Mouse (Mus musculus): ENCODE data around the gene Lyg1.
A peak's percentile ranks its signal among the peaks of the same experiment; 100 is the strongest.
"Not testable (repeated sequence)": the region's sequence is repeated elsewhere in the genome, so short reads cannot be mapped to it uniquely, and the experiment has no call there.

Lyg1 gene

DNA sequence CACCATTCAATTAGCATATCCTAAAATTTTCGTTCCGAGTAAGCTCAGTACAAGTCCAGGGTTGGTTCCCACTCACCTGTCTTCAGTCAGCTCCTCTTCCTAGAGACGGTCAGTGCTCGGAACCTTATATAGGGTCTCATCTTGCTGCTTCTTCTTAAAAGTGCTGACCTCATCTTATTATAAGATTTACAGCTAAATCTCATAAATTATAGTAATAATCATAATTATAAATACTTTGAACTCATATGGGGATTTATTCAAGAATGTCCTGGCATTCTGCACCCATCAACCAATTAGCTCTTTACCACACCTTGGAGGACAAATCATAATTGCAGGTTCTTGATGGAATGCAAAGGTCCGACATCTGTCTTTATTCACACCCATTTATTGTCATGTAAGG lies at the start of gene Lyg1:
Gene Lyg1, minus strand, starts transcription at position 101 of the 400 bp plus-strand sequence.
- no peak for DNase-seq (ENCODE audit: low read depth in 2 of 2, low spot score in 2 of 2)

DNA sequence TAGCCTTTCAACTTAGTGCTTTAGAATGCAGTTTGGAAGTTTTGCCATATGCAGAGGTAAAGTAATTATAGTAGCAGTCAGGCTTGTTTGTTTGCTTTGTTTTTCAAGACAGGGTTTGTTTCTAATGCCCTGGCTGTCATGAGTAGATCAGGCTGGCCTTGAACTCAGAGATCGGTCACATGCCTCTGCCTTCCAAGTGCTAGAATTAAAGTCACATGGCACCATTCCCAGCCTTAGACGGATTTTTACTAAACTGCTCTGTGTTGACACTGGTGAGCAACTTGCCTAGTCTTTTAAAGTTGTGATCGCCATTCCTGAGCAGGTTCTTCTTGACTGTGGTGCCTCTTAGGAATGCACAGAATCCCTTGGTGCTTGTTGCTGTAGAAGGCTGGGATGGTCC lies 49.2 kb upstream of the Lyg1 start:
- DNase-seq (ENCODE audit: low read depth in 2 of 2, low spot score in 2 of 2): no peak

DNA sequence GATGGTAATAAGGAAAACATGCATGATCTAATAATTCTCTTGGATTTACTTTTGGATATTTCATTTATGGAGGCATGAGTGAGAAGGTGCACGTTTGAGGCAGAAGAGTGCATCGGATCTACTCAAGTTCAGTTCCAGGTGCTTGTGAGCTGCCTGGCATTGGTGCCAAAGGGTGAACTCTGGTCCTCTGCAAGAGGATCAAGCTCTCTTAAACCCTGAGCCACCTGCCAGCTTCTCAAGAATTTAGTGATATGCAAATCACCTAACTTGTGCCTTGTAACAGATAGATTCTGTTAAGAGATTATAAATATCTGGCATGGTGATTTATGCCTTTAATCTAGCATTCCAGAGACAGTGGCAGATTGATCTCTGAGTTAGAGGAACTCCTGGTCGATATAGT lies 45.5 kb upstream of the Lyg1 start:
- DNase-seq (ENCODE audit: low read depth in 2 of 2, low spot score in 2 of 2): no peak

DNA sequence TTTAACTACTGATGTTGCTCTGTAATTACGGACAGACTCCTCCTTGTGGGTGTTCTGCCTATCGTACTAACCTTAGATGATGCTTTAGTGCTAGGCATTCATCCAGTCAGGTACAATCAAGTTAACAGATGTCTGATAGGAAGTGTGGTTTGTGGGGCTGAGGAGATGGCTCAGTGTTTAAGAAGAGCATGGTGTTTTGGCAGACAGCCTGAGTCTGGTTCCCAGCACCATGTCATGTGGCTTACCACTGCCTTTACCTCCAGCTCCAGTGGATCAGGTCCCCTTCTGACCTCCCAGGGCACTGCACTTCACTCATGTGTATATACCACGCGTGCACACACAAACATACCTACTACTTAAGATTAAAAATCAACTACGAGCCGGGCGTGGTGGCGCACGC lies 44.4 kb upstream of the Lyg1 start:
- DNase-seq (ENCODE audit: low read depth in 2 of 2, low spot score in 2 of 2): no peak

DNA sequence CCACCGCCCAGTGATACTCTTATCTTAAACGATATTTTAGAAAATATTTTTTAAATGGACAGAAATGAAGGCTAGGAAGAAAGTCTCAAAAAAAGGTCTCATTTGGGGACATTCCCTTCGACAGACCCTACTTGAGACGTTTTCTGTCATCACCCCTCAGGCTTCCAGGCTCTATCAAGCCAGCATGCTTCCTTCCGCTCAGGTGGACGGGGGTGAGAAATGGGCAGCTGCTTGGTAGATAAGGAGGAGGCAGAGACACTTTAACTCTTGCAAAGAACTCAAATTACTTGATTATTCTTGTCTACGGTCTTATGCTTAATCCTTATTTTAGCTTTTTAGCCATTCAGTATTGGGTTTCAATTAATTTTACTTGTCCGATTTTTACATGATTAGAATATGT lies 43.3 kb upstream of the Lyg1 start:
- DNase-seq (ENCODE audit: low read depth in 2 of 2, low spot score in 2 of 2): no peak

DNA sequence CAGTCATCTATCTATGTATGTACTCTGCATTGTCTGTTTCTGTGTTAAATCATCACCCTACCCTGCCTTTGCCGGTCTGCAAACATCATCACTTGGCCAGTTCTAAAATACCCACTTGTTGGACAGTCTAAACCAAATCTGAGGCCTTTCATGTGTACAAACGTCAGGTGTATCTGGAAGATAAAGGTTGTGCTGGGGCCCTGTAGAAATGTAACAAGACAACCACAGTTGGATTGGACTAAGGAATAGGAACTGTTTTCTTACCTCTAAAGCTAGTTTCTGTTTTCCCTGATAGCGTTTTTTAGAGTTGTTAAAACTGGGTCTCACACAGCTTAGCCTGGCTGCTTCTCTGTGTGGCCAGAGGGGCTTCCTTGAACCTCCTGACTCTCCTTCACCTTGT lies 42.0 kb upstream of the Lyg1 start:
- no peak for DNase-seq (ENCODE audit: low read depth in 2 of 2, low spot score in 2 of 2)

DNA sequence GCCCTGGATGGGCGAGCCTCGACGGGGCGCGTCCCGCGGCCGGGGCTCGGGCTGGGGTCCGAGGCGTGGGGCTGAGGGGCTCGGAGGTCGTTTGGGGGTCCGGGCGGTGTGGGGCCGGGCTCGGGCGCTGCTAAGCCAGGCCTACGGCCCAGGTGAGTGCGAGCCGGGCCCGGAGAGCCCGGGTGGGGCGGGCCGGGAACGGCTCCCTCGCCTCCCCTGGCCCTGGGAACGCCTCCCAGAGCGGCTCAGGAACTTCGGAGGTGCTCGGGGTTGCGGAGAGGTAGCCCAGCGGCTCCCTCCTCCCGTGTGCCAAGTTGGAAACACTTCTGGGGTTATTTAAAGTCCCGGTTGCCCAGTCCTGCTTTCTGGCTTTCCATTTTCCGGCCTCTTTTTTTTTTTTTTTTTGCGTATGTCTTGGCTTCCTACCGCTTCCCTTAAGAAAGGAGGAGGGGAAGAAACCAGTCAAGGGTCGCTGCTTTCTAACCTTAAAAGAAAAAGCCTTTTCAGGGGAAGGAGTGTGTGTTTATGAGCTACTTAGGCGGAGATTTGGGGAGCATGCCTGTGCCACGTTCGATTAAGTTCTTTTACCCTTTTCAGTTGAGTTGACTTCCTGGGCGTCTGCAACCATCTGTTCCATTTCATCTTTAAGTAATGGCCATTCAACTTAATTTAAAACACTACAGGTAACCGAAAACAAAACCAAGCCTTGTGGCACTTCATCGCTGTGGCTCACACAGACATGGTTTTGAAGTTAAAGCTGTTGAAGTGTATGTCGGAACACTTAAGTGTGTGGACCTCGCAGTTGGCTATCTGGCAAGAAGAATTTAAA lies 41.0 kb upstream of the Lyg1 start:
- DNase-seq (ENCODE audit: low read depth in 2 of 2, low spot score in 2 of 2): no peak

DNA sequence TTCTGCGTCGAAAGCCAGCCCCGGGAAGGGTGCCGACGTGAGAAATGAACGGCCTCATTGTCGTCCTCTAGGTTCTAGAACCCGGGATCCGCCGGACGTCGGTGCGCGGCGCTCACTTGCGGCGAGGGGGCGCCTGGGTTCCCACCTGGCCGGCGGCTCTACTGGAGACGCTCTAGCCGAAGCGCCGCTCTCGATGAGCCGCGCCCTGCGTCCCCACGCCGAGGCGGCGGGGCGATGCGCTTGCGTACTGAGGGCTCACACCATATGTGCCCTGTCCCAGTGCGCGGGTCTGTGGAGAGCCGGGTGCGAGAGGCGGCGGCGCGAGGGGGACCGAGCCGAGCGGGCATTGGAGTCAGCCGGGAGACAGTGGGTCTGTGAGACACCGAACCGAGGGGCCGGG lies 40.3 kb upstream of the Lyg1 start, which contains the start of the genes Txndc9 and Eif5b:
Gene Txndc9, minus strand, starts transcription at position 27 of the 400 bp plus-strand sequence.
Gene Eif5b, plus strand, starts transcription at position 144 of the 400 bp plus-strand sequence.
- peak; percentile 86 to 88 for DNase-seq (ENCODE audit: low read depth in 2 of 2, low spot score in 2 of 2)

DNA sequence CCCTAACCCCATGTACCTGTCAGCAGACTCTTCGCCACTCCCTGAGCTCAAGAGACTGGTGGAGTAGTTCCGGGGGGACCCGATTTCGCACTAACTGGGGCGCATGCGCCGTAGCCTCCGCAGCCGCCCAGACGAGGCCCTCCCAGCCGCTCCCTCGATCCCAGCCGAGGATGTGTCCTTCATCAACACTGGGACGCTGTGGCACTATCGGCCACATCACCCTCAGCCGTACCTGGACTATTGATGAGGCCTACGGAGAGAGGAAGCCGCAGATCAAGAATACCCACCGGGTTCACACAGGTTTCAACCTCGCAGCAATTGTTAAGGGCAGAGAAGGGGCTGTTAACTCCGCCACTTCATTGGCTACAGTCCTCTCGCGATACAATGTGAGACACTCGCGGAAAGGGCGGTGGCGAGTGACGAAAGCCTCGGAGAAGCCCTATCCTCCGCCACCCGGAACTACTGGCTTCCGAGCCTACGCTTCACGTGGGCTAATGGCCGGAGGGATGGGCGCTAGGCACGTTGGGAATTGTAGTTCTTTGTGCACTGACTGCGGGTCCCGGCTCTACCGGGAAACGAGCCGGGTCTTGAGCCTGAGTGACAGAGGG lies 39.4 kb upstream of the Lyg1 start:
- DNase-seq (ENCODE audit: low read depth in 2 of 2, low spot score in 2 of 2): peak; percentile 96 to 98

DNA sequence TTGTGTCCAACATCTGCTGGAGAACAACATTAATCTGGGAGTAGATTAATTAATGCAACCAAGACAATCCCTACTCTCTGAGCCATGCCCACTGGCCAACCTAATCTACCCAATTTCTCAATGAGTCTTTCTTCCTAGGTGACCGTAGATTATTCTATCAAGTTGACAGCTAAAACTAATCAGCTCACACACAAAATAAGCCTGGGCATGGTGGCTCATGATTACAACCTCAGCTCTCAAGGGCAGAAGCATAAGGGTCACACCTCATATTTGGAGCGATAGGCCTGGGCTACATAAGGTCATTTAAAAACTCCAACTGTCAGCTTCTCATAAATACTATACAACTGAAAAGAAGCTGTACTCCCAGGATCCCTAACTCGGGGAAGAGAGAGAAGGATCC lies 38.7 kb upstream of the Lyg1 start:
- no peak for DNase-seq (ENCODE audit: low read depth in 2 of 2, low spot score in 2 of 2)

DNA sequence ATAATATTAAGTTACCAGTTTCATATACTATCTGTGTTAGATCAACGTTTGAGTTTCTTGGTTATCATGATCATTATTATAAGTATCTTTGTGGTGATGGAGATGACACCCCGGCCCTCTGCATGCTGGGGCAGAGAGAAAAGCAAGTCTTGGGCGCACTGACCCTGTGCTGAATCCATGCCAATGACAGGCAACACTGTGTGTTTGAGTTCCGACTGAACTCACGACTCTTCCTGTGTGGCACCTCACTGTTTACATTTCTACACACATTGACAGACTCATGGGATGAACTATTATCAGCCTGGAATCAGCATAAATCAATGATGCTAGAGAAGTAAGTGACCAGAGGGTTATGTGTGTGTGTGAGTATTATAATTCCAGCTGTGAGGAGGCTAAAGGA lies 30.3 kb upstream of the Lyg1 start:
- no peak for DNase-seq (ENCODE audit: low read depth in 2 of 2, low spot score in 2 of 2)

DNA sequence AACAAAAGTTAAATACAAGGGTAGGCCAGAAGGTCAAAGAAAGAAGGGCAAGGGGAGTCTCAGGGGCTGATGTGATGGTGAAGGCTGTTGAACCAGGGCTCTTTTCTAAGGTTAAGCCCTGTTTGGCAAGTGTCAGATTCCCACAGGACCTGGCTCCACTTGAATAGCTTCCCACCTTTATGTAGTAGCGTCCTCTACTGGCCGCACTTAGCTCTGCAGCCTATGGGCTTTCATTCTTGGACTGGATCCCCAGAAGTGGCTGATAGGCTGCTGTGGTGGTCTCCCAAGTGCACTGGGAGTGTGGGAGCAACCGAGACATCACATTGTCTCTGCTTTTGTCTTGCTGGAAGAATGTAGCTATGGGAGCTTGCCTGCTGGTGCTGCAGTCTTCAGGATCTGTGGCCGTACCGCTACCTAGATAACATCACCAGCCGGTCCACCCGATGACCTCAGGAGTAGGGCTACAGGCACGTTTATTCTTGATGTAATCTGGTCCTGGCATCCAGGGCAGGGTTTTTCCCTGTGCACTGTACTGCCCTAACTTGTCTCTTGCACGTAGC lies 28.3 kb upstream of the Lyg1 start:
- DNase-seq (ENCODE audit: low read depth in 2 of 2, low spot score in 2 of 2): no peak

DNA sequence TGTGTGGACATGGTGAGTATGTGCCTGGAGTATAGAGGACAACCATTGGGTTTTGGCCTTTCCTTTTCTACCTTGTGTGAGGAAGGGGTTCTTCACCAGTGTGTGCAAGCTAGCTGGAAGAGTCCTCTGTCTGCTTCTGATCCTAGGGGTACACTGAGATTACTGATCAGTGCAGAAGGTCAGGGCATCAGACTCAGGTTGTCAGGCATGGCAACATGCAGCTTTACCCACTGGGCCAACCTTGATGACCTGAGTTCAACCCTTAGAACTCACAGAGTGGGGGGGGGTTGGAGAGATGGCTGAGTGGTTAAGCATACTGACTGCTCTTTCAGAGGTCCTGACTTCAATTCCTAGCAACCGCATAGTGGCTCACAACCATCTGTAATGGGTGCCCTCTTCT lies 26.8 kb upstream of the Lyg1 start:
- no peak for DNase-seq (ENCODE audit: low read depth in 2 of 2, low spot score in 2 of 2)

DNA sequence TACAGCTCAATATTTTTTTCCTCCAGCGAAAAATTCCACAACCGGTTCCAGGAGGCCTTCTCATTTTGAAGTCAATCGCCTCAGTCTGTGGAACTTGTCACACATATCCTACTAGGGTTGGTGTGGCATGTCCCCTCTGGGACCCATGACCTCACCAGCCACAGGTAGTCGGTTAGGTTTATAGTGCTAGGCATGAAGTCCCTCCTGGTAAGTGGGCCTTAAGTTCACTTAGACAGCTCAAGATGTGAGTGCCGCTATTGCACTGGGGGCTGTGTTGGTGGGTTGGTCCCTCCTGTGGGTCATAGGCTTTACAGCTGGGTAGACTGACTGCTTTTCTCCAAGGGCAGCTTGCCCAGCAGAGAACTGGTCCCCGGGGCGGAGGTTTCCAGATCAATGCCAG lies 19.7 kb upstream of the Lyg1 start:
- DNase-seq (ENCODE audit: low read depth in 2 of 2, low spot score in 2 of 2): no peak

DNA sequence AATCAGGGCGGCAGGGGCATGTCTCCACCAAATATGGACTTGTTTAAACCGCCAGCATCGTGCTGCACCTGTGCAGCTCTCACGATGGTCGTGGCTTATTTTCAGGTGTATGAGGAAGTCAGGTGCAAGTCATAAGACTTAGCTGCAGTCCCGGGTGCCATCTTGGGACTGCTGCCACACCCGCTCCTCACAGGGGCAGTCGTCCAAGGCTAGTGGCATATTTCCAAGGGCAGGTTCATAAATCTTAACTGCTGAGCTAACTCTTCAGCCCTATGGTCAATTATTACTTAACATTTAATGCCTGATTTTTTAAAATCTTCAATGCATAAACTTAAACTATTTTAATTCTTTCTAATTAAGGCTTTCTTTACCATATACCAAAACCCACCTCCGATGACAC lies 19.1 kb upstream of the Lyg1 start:
- DNase-seq (ENCODE audit: low read depth in 2 of 2, low spot score in 2 of 2): not testable (repeated sequence)

DNA sequence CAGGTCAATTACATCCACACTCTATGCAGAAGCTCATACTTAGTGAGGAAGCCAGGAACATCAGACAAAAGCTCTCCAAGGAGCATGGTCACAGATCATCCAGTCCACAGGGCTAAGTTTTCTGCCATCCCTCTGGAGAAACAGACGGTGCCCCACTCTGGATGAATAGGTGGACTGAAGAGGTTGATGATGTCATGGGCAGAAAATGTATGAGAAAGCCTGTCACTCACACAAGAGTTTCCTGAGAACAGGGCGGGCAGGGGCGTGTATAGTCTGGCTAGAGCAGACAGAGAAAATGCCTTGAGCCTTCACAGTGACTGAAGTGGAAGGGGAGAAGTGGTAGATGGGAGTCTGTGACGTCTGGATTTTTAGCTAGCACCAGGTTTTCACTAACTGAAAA lies 14.0 kb upstream of the Lyg1 start:
- no peak for DNase-seq (ENCODE audit: low read depth in 2 of 2, low spot score in 2 of 2)

DNA sequence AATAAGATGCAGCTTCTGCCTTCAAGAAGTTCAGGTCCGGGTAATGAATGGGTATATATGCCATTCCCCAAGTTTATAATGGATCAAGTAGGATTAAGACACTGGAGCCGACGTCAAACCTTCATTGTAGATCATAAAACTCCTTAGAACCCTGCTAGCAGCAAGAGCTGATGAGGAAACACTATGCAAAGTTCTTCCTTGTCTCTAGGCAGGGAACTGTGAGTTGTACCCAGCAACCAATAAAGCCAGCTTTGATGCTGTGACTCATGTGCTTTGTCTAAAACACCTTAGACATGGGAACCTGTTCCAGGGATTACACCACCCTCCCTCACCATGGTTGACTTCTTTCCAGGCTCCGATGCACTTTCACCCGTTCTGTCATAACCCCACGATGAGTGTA lies 11.2 kb upstream of the Lyg1 start:
- no peak for DNase-seq (ENCODE audit: low read depth in 2 of 2, low spot score in 2 of 2)

DNA sequence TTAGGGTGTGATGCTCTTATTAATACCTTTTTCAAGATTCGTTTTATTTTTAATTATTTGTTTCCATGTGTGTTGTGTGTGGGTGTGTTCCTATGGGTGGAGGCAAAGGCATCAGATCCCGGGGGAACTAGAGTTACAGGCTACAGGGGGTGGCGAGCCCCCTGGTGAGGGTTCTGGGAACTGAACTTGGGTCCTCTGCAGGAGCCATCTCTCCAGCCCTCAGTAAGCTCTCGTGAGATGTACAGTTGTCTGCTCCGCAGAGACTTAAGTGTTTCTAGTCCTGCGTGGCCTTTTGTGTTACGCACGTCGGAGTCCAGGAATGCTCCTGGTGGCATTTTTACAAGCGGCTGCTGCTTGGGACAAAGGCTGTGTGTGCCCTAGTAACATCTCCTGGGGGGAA lies 8.0 kb upstream of the Lyg1 start:
- DNase-seq (ENCODE audit: low read depth in 2 of 2, low spot score in 2 of 2): no peak

DNA sequence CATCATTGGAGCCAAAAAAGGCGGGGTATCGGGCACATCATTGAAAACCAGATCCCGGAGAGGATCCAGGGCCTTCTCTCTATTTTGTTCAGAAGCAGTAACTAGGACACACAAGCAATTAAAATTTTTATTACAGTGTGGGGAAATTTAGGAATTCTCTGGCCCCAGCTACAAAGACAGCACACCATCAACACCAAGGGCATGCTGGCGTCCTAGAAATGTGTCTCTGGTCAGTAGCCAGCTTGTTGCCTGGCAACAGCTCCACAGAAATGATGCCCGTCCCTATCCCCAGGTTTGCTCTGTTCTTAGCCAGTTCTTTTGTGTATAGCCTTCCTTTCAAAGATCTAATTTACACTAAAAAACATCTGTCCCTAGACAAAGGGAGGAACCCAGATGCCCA lies 1.9 kb upstream of the Lyg1 start:
- no peak for DNase-seq (ENCODE audit: low read depth in 2 of 2, low spot score in 2 of 2)

DNA sequence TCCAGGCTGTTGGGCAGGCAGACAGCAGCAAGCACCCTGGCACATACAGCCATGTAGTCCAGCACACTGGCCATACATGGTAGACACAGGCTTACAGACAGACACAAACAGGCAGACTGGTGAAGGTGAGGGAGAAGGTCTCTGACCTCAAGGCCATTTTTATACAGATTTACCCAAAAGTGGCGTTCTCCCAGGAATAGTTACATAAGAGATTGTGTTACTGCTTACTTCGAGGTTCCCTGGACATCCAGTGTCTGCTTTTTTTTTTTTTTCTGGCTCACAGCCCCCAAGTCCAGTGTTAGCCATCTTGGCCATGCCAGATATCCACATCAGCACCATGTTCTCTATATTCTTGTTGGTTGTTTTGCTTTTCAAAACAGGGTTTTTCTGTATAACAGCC lies 957 bp upstream of the Lyg1 start:
- no peak for DNase-seq (ENCODE audit: low read depth in 2 of 2, low spot score in 2 of 2)

DNA sequence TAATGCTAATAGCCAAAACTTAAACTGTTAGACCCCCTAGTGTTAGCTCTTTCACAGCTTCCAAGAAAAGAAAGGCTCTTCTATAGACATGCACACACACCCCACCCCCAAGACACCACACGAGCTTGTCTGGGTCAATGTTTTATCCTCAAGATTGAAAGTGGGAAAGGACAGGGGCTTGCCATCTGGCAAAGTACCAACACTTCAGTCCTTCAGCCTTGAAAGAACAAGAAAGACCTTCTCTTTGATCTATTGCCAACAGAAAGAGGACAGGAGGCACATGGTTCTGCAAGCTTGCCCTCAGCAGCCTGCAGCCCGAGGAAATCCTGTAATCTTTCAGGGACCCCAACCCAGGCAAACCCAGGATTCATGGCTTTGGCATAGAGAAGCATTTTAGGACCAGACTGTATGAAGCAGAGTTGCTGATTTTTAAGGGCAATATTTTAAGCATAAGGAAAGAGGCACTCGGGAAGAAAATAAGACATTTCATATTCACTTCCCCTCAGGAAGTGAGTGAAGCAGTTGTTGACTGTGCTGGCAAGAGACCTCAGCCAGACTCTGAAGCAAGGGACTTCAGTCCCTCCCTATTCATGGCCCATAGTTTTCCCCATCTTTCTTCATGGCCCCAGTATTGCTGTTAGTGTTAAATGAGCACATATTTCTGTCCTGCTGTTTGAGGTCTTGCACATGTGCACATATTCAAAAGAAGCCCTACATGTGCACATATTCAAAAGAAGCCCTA lies 698 bp downstream of the Lyg1 start:
- DNase-seq (ENCODE audit: low read depth in 2 of 2, low spot score in 2 of 2): no peak

DNA sequence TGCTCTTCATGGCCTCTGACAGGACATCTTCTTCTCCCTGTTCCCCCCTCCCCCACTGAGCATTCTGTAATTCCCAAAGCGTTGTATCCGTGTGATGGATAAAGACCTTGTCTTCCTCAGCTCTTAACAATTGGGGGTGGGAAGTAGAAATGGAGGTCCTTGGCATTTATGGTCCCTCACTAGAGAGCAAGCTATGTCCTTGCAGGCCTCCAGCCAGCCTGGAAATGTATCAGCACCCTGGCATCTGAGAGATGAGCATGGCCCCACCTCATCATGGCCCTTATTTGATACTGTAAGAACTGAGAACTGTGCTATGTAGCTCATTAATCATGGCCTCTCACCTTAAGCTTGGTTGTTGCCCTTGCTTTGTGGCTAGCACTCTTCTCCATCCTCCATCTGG lies 2.3 kb downstream of the Lyg1 start:
- no peak for DNase-seq (ENCODE audit: low read depth in 2 of 2, low spot score in 2 of 2)
